Mouse (Mus musculus) left cerebral cortex, adult 18-20 months (tissue): Measurements from ENCODE around the gene Col2a1. TPM values are rescaled to one million over a fixed set of nuclear protein-coding genes. Genes with fewer than 3 reads are reported as not detected.

ENCODE experiments used
- DNase-seq, 2 experiments: peaks; one replicate each; pipeline ENCODE4 v3.0.0; 2021 to 2022; ENCODE audit warnings: low spot score in 2 of 2, mixed read lengths in 1 of 2
- total RNA-seq, 2 experiments: library from RNA; stranded (reverse); gene quantifications; 2 replicates each; pipeline ENCODE4 v1.2.3; 2021

Gene Col2a1
- total RNA-seq, 2 experiments from 2014 or later, result 0.86 to 0.91 TPM

- no peak for DNase-seq
Measured at GRCm38 (mm10) chr15:97927018-97927417, 77.5 kb downstream of the Col2a1 start.

Other genes with a start within 250 kb of the Col2a1 start
- gene Rapgef3, start 236.7 kb downstream of the Col2a1 start, total RNA-seq, result 10 to 100 TPM; 42.6 to 44.7 TPM
- gene Slc48a1, start 226.2 kb downstream of the Col2a1 start, total RNA-seq, result 100 to 1,000 TPM; 154 to 168 TPM
- 10 to 100 TPM; 31.5 to 36.1 TPM for gene Hdac7, start 160.2 kb downstream of the Col2a1 start, total RNA-seq
- 1 to 10 TPM in 1 of 2 experiments, under 1 TPM in 1; 0.75 to 2.3 TPM for gene Vdr, start 94.1 kb downstream of the Col2a1 start, total RNA-seq
- gene Tmem106c, start 40.5 kb downstream of the Col2a1 start, total RNA-seq, result 10 to 100 TPM; 33.2 to 34.9 TPM
- gene Pfkm, start 87.9 kb upstream of the Col2a1 start, total RNA-seq, result 100 to 1,000 TPM; 399 to 431 TPM
- 10 to 100 TPM; 11.7 to 11.8 TPM for gene Senp1, start 89.0 kb upstream of the Col2a1 start, total RNA-seq
- gene Asb8, start 160.9 kb upstream of the Col2a1 start, total RNA-seq, result 10 to 100 TPM; 49.5 to 53.6 TPM
- 10 to 100 TPM; 22.5 to 23.2 TPM for gene Ccdc184, start 162.5 kb upstream of the Col2a1 start, total RNA-seq
- gene Olfr288, start 190.8 kb upstream of the Col2a1 start, total RNA-seq, result not detected
- gene Gm44579, start 216.3 kb upstream of the Col2a1 start, total RNA-seq, result under 1 TPM in 1 of 2 experiments, not detected in 1; 0.37 TPM
- 1 to 10 TPM; 3.9 to 4.9 TPM for gene Olfr287, start 216.4 kb upstream of the Col2a1 start, total RNA-seq
- gene Olfr286, start 229.8 kb upstream of the Col2a1 start, total RNA-seq, result not detected